Mouse (Mus musculus) large intestine, adult 2 months (tissue): Measurements from ENCODE around the gene Olfr267. TPM values are rescaled to one million over a fixed set of nuclear protein-coding genes. Genes with fewer than 3 reads are reported as not detected.

ENCODE experiments used
- DNase-seq: peaks from one replicate; pipeline ENCODE4 v3.0.0-alpha.2; 2012; ENCODE audit warnings: low read depth, low spot score
- WGBS: fragments of 180-500 bp; shearing (Covaris S2); methylation state at CpG from one replicate; pipeline ENCODE4 v1.1.7; 2018; 5-methylcytosine and 5-hydroxymethylcytosine counted together
- polyA plus RNA-seq: library from polyadenylated mRNA; depleted of rRNA; stranded (reverse); fragments of >200 nt; gene quantifications from 2 replicates; pipeline ENCODE4 v1.2.3, GENCODE M21; 2012; rRNA removed

Gene Olfr267
- polyA plus RNA-seq, result 0.11 TPM in 1 of 2 replicates, not detected in the other

GRCm38 (mm10) chr4:58787616-58788015 lies at the start of gene Olfr267:
Olfr267 (minus strand) TSS chr4:58787716.
- no peak for DNase-seq

GRCm38 (mm10) chr4:58832908-58833307 lies 45.4 kb upstream of the Olfr267 start:
- no peak for DNase-seq
- 89% methylated on average over 3 of the region's 3 CpGs for WGBS

- WGBS, result 87% methylated on average over 4 of the region's 4 CpGs
- DNase-seq, result no peak
These were observed 38.4 kb upstream of the Olfr267 start for GRCm38 (mm10) chr4:58825921-58826320.

- DNase-seq, result no peak
- 69% methylated on average over 3 of the region's 3 CpGs for WGBS
These were observed 857 bp downstream of the Olfr267 start for GRCm38 (mm10) chr4:58786659-58787058.

- 82% methylated on average over 3 of the region's 3 CpGs for WGBS
- no peak for DNase-seq
These were observed 24.1 kb downstream of the Olfr267 start for GRCm38 (mm10) chr4:58763417-58763816.

GRCm38 (mm10) chr4:58749510-58749909 lies 38.0 kb downstream of the Olfr267 start:
- DNase-seq, result no peak
- 42% methylated on average over 2 of the region's 2 CpGs for WGBS

GRCm38 (mm10) chr4:58749101-58749500 lies 38.4 kb downstream of the Olfr267 start:
- WGBS, result 36% methylated on average over 10 of the region's 10 CpGs
- no peak for DNase-seq

GRCm38 (mm10) chr4:58745583-58746222 lies 41.8 kb downstream of the Olfr267 start:
- 45% methylated on average over 7 of the region's 7 CpGs for whole genome bisulfite sequencing
- DNase-seq, result peak; percentile 90

GRCm38 (mm10) chr4:58736867-58737633 lies 50.5 kb downstream of the Olfr267 start:
- 65% methylated on average over 18 of the region's 18 CpGs for WGBS
- no peak for DNase-seq

Other genes starting within 250 kb of the Olfr267 start
- gene Lpar1, start 233.8 kb downstream of the Olfr267 start, polyA plus RNA-seq, result 32.8 and 51.6 TPM in 2 replicates
- gene Ecpas, start 125.0 kb upstream of the Olfr267 start, polyA plus RNA-seq, result 6.2 and 15.2 TPM in 2 replicates
- 0.02 TPM in 1 of 2 replicates, not detected in the other for gene Zkscan16, start 155.9 kb upstream of the Olfr267 start, polyA plus RNA-seq
- 10.5 and 22.4 TPM in 2 replicates for gene Ptgr1, start 199.4 kb upstream of the Olfr267 start, polyA plus RNA-seq
- gene Dnajc25, start 207.3 kb upstream of the Olfr267 start, polyA plus RNA-seq, result 2.4 and 4.0 TPM in 2 replicates
- not detected in 2 replicates for gene Gm20503, start 215.5 kb upstream of the Olfr267 start, polyA plus RNA-seq
- gene Gng10, start 247.4 kb upstream of the Olfr267 start, polyA plus RNA-seq, result 13.0 and 15.0 TPM in 2 replicates